In the genomic region with DNA sequence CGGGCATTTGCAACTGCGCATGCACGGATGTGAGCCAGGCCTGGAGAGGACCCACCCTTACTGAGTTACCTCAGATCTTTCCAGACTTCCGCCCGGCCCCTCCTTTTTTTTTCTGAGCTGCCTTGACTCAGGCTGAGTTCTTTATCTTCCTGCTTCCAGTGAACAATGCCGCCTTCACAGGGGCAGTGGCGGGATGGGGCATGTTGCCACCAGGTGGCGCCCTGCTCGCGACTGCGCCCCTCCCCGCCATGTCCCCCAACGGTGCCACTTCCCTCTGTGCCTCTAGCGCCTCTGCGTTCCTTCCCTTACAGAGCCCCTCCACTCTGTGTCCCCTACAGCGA, we compare ENCODE assay signal across 8 mouse cellular contexts. TPM values are rescaled to one million over a fixed set of nuclear protein-coding genes. Genes with fewer than 3 reads are reported as not detected.
DNase-seq lines count a peak whose midpoint lies in the region; ATAC-seq and TF ChIP-seq lines count a peak whose summit lies in the region.

No protein-coding gene starts in this region.

- in situ Hi-C loops in Patski (cut with MboI; ENCODE audit: low pct_unique_long_range_greater_than_20kb): no loop called here

- peak; percentile 99 for TF ChIP-seq CTCF in Patski (IDR thresholded peaks at IDR 0.05)

- ATAC-seq in Patski: peak; percentile 89
- peak; percentile 83 for ATAC-seq in hindbrain, embryonic 12.5 days (ENCODE audit: low FRiP score)

- H3K4me3 ChIP-seq in hindbrain, embryonic 12.5 days: peak overlapping the region; percentile 18; the same call in 1 of the 2 replicates

- H3K9me3 ChIP-seq in hindbrain, embryonic 12.5 days (replicated peaks): no peaks in the 10 kb centered on the region

- DNase-seq in Patski (ENCODE audit: low read depth, low spot score): no peak
- peak; percentile 70 for DNase-seq in cerebellum, adult 9-10 months
- DNase-seq in forelimb bud, embryonic 11.5 days (ENCODE audit: low read depth, low spot score): peak; percentile 89
- peak; percentile 84 to 85 for DNase-seq in layer of hippocampus, postnatal 10 days (ENCODE audit: low spot score in 2 of 2)
- peak; percentile 96 for DNase-seq in lung, postnatal 25 days (ENCODE audit: low spot score)
- peak; percentile 88 for DNase-seq in ovary, postnatal 36 days (ENCODE audit: low spot score)
- peak; percentile 95 to 97 for DNase-seq in thymus, postnatal 36 days

- H3K36me3 ChIP-seq in hindbrain, embryonic 12.5 days: 0 out of 2 replicates have a peak, but pooled peaks cover 1% of the 10 kb centered on the region

- peak overlapping the region; percentile 51 for H3K9ac ChIP-seq in hindbrain, embryonic 12.5 days

- peak overlapping the region; percentile 51 for H3K4me2 ChIP-seq in hindbrain, embryonic 12.5 days (replicated peaks)

- H3K4me1 ChIP-seq in hindbrain, embryonic 12.5 days: peaks cover 38% of the 10 kb centered on the region

- POLR2A ChIA-PET in Patski (lab: Charles Lee): interaction anchor here (0.7 to 3.6 kb wide), 8 partner anchors 9 to 245 kb away, joined by 3 to 11 read pairs (median 4); a partner anchor contains a TSS

- CTCF ChIA-PET in Patski (lab: Charles Lee): interaction anchor here (0.8 to 4.3 kb wide), 15 partner anchors 9 to 62 kb away, joined by 3 to 18 read pairs (median 4); a partner anchor contains a TSS

- WGBS in hindbrain, embryonic 12.5 days: 2% methylated on average over 16 of the region's 16 CpGs

- peak overlapping the region; percentile 80 for H3K27ac ChIP-seq in hindbrain, embryonic 12.5 days

- H3K27me3 ChIP-seq in Patski: no peaks in the 10 kb centered on the region
- no peaks in the 10 kb centered on the region for H3K27me3 ChIP-seq in hindbrain, embryonic 12.5 days

RNA-seq across cellular contexts. Expression of a gene that starts 1.5 kb away (rescaled TPM):
- polyA plus RNA-seq in Patski (2021): 82.5 TPM
- polyA plus RNA-seq in hindbrain, embryonic 12.5 days (2016; fragmentation: Nextera tagmentation; extraction: Ambion mirVana): 37.1 and 37.2 TPM in 2 replicates
- total RNA-seq in layer of hippocampus, postnatal 10 days (2021): 1 to 10 TPM; 5.7 to 7.3 TPM

RNA-seq across cellular contexts. Expression of a gene that starts 8.9 kb away (rescaled TPM):
- polyA plus RNA-seq in Patski (2021): not detected
- polyA plus RNA-seq in hindbrain, embryonic 12.5 days (2016; fragmentation: Nextera tagmentation; extraction: Ambion mirVana): not detected in 2 replicates
- total RNA-seq in layer of hippocampus, postnatal 10 days (2021): not detected

RNA-seq across cellular contexts. Expression of a gene that starts 12.0 kb away (rescaled TPM):
- polyA plus RNA-seq in Patski (2021): 44.3 TPM
- 95.7 and 99.9 TPM in 2 replicates for polyA plus RNA-seq in hindbrain, embryonic 12.5 days (2016; fragmentation: Nextera tagmentation; extraction: Ambion mirVana)
- 1 to 10 TPM; 5.9 to 6.3 TPM for total RNA-seq in layer of hippocampus, postnatal 10 days (2021)

RNA-seq across cellular contexts. Expression of a gene that starts 14.6 kb away (rescaled TPM):
- 23.9 TPM for polyA plus RNA-seq in Patski (2021)
- polyA plus RNA-seq in hindbrain, embryonic 12.5 days (2016; fragmentation: Nextera tagmentation; extraction: Ambion mirVana): 2.3 and 2.5 TPM in 2 replicates
- total RNA-seq in layer of hippocampus, postnatal 10 days (2021): 1 to 10 TPM; 5.2 to 5.9 TPM

RNA-seq across cellular contexts. Expression of a gene that starts 34.5 kb away (rescaled TPM):
- polyA plus RNA-seq in Patski (2021): 17.2 TPM
- polyA plus RNA-seq in hindbrain, embryonic 12.5 days (2016; fragmentation: Nextera tagmentation; extraction: Ambion mirVana): 19.5 and 19.8 TPM in 2 replicates
- 10 to 100 TPM; 45.3 to 46.5 TPM for total RNA-seq in layer of hippocampus, postnatal 10 days (2021)
